Mouse (Mus musculus): Measurements from ENCODE around the gene Plcb1.

GRCm38 (mm10) chr2:134977641-134978040 is 191.8 kb downstream of the Plcb1 start:
- TF ChIP-seq MYOD1 (IDR thresholded peaks at IDR 0.05; ENCODE audit: control insufficient read depth, insufficient read length, low read depth): no peak
- TF ChIP-seq CTCF (IDR thresholded peaks at IDR 0.05; ENCODE audit: control insufficient read depth, insufficient read depth, insufficient read length): no peak
- no peak for TF ChIP-seq CEBPB (IDR thresholded peaks at IDR 0.05; ENCODE audit: low read depth)
